Mouse (Mus musculus) heart, postnatal 10 days (tissue): ENCODE data around the gene Zdhhc12. TPM values are rescaled to one million over a fixed set of nuclear protein-coding genes. Genes with fewer than 3 reads are reported as not detected.

Experiments
- DNase-seq, 2 experiments: peaks; one replicate each; pipeline ENCODE4 v3.0.0; 2021
- intact Hi-C: fragments of 180-260 bp; cut with DNase I; formaldehyde crosslinking; loops from one replicate; pipeline ENCODE4 v1.15.1; 2025
- total RNA-seq, 2 experiments: library from RNA; stranded (reverse); gene quantifications; 2 replicates each; pipeline ENCODE4 v1.2.3; 2021

Gene Zdhhc12
- total RNA-seq, 2 experiments from 2014 or later: 7.5 to 7.8 TPM

DNA sequence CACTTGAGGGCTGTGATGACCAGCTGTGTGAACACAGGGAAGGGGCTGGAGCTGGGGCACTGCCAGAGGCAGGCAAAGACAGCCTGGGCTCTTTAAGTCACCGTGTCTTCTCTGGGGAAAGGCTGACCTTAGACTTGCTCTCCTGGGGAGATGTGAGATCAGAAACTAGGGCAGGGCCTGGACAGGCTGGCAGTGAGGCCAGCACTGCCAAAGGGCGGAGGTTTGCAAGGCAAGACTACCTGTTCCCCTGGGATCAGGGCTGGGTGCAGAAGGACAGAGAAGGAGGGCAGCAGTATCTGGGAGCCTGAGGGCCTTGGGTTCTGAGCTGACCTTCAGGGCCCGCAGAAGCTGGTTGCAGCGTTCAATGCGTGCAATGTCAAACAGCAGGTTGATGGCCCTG, 14.2 kb upstream of the Zdhhc12 start:
- DNase-seq: no peak
- intact Hi-C loops: no loop called here

DNA sequence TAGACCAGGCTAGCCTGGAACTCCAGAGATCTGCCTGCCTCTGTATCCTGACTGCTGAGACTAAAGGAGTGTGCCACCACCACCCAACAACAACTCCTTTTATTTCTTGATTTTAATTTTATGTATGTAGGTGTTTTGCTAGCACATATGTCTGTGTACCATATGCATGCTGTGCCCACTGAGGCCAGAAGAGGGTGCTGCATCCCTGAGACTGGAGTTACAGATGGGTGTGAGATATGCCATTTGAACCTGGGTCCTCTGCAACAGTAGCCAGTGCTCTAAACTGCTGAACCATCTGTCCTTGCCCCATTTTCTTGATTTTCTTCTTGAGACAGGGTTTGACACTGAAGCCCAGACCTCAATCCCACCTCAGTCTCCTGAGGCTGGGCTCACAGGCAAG, 12.9 kb upstream of the Zdhhc12 start:
- DNase-seq: peak; percentile 46 to 62
- intact Hi-C loops: no loop called here

DNA sequence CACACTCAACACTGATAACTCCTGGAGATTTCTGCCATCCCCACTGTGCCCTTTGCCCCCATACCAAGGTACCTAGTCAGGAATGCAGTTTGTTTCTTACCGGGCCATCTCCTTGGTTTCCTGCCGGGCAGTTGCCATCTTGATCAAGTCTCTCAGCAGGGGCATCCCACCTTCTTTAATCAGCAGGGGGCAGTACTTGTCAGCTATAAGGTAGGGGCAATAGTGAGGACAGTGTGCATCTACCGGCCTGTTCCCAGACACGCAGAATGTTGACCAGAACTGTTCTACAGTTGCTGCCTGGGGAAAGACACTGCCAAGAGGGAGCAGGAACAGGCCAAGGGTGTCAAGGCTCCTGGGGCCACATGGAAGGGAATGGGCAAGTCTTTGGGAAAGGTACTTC, 6.8 kb upstream of the Zdhhc12 start:
- intact Hi-C loops: loop anchor here (5.0 kb wide), 1 partner anchor 242 kb away; no protein-coding TSS in a partner anchor
- DNase-seq: no peak

DNA sequence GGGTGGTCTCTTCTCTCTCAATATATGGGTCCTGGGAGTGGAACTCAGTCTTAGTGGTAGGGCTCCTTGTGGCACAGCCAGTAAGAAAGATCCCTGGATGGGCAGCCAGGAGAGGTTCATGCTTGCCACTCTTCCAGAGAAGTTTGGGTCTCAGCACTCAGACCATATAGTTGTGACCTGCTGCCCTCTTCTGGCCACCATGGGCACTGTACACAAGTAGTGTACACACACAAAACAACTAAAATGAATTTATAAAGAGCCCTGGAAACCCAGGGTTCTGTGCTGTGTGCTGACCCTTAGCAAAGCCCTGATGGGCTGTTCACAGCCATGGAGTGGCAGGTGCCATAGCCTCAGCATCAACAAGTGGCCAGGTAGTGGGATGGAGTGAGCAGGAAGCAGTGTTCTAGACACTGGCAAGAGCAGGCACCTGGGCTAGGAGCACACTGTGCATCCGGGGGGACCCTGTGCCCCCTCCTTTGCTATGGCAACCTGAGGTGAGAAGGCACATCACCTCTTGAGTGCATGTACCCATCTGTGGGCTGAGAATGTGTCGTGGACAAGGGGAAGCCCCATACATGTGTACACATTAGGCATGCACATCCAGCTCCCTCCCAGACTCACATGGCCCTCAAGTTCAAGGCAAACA, 2.6 kb upstream of the Zdhhc12 start:
- intact Hi-C loops: loop anchor here (1.0 kb wide), 2 partner anchors 19 to 54 kb away; partner anchors contain the start of gene Pkn3
- peak; percentile 61 to 69 for DNase-seq

DNA sequence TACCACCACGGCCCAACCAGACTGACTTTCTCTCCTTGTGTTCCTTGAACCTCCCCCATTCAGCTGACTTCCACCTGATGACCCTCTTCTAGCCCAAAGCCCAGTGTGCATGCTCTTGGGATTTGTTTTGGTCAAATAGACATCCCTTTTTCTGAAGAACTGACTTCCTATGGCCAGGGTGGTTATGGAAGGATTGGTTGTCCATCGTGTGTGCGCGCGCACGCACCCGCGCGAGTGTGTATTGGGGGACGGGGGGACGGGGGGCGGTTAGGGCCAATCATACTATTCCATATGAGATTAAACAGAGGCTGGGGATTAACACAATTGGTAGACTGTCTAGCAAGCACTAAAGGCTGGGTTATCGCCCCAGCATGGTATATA, 750 bp upstream of the Zdhhc12 start:
- DNase-seq: no peak
- intact Hi-C loops: no loop called here

DNA sequence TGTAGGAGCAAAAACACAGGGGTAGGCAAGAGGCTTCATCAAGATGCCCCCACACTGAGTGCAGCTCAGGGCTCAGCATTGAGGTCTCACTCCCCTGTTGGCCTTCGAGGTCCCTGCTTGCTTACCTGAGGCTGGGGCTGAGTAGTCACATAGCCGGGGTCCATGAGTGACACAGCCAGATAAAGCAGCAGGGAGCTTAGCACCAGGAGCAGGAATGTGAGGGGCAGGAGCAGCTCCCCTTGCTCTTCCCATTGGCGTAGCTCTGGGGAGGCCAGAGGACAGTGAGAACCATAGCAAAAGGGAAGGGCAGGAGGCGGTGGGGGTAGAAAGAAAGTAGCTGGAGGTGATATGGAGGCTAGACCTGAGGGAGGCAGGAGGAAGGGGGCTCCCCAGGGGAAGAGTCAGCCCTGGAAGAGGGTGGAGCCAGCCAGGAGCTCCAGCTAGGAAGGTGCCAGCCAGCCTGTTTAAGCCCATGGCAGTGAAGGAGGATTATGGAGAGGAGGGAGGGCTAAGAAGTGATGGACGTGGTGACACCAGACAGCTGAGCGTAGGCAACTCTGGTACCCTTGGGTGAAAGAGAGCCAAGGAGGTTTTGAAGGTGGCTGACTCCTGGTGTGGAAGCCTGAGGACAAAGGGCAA, 1.0 kb downstream of the Zdhhc12 start:
- DNase-seq: no peak
- intact Hi-C loops: loop anchor here (2.0 kb wide), 1 partner anchor 14 kb away; no protein-coding TSS in a partner anchor

DNA sequence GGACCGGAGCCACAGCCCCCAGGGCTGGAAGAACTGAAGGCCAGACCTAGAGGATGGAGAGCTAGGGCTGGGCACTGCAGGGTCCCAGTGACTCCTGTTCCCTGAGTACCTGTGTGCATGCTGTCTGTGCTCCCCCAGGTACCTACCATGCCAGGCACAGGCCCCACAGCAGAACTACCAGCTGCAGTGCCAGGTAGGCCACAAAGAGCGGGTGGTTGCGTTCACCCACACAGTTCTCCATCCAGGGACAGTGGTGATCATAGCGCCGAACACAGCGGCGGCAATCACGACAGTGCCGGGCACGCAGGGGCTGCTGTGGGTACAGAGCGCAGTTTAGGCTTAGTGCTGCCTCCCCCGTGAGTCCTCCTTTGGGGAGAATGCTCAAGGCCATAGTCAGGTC, 1.9 kb downstream of the Zdhhc12 start:
- intact Hi-C loops: no loop called here
- DNase-seq: no peak

DNA sequence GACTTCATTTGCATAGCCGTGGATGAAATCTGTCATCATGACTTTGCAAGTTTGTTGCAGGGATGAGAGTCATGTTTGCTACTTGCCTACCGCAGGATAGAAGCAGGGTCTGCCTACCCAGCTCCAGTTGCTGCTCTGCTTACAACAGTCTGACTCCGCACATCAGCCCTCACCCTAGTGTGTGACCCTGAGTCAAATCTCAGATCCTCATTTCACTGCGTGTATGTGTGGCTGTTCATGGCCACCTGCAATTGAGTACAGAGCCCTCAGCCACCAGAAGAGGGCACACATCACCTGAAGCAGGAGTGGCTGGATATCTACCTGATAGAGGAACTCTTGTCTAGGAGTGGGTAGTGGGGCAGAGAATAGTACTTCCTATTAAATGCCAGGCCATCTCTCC, 6.1 kb downstream of the Zdhhc12 start:
- intact Hi-C loops: no loop called here
- no peak for DNase-seq

DNA sequence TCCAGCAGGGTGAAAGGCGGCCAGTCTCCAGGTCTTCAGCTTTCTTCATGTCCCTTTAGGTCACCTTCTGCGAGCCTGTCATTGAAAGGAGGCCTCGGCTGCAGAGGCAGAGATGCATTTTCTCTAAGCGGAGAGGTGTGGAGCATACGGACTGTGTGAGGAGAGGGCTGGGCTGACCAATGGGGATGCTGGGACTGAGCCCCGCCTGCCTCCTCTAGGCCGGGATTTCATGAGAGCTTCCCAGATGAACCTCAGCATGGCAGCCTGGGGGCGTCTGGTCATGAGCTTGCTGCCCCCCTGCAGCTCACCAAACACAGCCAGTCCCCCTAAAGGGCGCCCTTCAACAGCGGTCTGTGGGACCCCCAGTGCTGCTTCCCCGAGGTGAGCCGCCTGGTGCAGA, 8.8 kb downstream of the Zdhhc12 start:
- DNase-seq: no peak
- intact Hi-C loops: no loop called here

DNA sequence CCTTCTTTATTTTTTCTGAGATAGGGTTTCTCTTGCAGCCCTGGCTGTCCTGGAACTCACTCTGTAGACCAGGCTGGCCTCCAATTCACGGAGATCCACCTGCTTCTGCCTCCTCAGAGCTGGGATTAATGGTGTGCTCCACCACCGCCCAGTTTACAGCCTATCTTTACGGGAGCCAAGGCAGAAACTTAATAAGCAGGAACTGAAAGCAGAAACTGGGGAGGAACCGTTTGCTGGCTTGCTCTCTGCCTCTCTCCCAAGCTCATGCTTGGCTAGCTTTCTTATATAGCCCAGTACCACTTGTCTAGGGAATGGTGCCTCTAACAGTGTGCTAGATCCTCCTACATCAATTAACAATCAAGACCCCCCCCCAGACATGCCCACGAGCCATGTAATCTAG, 9.3 kb downstream of the Zdhhc12 start:
- intact Hi-C loops: no loop called here
- DNase-seq: no peak

DNA sequence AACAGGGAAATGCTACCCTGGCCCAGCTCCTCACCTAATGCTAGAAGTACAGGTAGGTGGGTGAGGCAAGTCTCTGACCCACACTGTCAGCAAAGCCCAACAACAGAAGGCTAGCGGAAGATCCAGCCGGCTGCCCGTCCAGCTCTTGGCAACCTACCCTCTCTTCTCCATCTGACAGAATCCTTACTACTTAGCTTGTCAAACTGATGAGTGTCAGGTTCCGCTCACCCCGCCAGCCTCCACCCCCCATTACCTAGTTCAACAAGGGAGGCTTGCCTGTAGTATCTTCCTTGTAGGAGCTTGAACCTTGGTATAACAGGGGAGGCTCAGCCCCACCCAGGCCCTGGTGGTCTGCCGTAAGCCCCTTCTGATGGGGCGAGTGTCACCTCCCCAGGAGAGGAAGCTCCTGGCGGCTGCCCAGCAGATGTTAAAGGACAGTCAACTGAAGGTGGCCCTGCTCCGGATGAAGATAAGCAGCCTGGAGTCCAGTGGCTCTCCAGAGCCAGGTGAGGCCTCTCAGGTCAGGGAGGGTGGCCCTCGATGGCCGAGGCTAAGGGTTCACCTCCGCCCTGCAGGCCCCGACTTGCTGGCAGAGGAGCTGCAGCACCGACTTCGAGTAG, 13.2 kb downstream of the Zdhhc12 start:
- intact Hi-C loops: no loop called here
- DNase-seq: no peak

DNA sequence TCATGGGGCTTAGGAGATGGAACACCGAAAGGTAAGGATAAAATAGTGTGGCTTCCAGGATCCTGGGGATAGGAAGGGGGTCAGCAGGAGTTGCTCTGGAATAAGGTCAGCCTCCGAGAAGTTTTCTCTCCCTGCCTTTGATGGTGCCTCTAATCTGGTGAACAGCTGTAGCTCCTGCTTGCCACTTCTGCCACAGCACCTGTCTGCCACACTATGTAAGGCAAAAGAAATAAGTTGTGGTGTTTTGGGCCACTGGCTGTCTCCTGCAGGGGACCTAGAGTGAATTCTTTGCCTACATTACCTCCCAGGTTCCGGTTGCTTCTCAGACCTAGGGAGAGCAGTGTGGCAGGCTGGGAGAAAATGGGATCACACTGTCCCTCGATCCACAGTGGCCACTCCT, 14.7 kb downstream of the Zdhhc12 start:
- no peak for DNase-seq
- intact Hi-C loops: loop anchor here (2.0 to 5.0 kb wide), 3 partner anchors 14 to 84 kb away; partner anchors contain the start of gene Zdhhc12

DNA sequence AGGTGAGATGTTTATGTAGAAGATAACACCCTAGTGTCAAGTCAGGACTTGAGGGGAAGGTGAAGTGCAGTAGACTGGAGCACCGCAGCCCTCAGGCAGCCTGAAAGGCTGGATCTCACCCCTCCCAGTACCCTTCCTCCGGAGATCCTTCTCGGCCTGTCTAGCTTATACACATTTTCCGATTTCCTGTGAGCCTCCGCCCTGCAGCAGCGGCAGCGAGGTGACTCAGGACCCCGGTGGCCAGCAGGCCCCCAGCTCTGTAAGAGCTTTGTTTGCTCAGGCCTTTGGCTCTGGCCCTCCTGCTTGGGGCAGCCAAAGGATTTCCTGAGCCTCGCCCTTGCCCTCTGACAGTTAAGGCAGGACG, 15.1 kb downstream of the Zdhhc12 start:
- intact Hi-C loops: loop anchor here (2.0 to 5.0 kb wide), 3 partner anchors 14 to 84 kb away; partner anchors contain the start of gene Zdhhc12
- DNase-seq: peak; percentile 53 to 57

DNA sequence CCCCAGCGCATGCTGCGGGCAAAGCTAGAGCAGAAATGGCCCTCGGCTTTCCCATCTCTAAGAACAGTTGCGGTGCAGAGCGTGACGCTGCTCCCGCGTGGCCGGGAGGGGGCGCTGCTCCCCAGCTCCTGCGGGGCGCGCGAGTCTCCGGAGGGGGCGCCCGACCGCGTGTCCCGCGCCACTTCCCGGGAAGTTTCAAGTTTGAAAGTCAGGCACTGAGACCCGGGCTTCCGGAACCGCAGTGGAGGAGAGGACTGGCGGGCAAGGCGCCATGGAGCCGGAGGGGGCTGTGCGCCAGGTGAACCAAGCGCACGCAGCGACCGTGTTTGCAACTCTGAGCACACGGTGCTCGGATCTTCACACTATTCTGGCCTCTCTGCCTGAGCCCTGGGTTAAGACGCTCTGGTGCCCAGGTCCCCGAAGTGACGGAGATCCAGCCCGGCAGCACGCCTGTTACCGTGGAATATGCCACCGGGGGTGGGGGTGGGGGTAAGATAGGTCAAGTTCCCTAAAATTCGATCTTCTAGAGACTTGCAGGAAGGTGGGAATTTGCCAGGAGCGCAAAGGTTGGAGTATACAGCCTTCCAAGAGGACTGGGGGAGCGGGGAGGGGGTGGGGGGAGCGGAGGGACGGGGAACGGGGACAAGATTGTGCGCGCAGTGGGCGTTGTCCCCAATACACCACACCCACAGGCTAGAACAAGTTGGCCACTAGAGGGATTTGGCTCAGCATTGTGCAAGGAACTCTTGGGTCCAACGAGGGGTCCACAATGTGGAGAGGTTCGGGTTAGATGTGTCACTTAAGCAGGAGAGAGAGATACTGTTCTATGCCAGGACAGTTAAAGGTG, 15.7 kb downstream of the Zdhhc12 start, which contains the start of gene Pkn3:
Gene Pkn3 (plus strand): TSS at position 183 of the 847 bp plus-strand sequence.
- intact Hi-C loops: loop anchor here (1.0 to 5.0 kb wide), 4 partner anchors 15 to 85 kb away; partner anchors contain the start of gene Zdhhc12
- peak; percentile 90 to 93 for DNase-seq

DNA sequence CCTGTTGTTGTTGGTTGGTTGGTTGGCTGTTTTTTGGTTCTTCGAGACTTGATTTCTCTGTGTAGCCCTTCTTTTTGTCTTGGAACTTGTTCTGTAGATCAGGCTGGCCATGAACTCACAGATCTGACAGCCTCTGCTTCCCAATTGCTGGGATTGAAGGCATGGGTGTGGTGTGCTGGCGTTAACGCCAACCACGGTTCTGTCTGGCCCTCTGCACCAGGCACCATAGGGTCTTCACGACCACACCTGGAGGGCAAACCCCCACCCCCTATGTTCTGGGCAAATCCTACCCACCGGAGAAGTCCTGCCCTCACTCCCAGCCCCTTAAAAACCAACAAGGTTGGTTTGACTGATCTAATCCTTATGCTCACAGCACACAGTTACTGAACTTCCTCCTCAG, 16.5 kb downstream of the Zdhhc12 start:
- intact Hi-C loops: loop anchor here (1.0 to 5.0 kb wide), 3 partner anchors 19 to 85 kb away; no protein-coding TSS in a partner anchor
- no peak for DNase-seq

DNA sequence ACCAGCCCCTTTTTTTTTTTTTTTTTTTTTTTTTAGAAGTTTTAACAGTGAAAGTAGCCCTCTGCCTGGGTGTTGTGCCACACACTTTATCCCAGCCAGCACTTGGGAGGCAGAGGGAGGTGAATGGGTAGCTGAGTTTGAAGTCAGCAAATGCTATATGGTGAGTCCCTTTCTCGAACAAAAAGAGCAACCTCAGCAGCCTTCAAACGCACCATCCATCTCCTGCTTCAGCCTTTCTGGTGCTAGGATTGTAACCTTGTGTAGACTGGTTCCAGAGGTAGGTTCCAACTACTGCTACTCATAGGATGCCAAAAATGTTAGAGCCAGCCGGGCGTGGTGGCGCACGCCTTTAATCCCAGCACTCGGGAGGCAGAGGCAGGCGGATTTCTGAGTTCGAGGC, 17.0 kb downstream of the Zdhhc12 start:
- DNase-seq: no peak
- intact Hi-C loops: loop anchor here (5.0 kb wide), 2 partner anchors 34 to 86 kb away; no protein-coding TSS in a partner anchor

DNA sequence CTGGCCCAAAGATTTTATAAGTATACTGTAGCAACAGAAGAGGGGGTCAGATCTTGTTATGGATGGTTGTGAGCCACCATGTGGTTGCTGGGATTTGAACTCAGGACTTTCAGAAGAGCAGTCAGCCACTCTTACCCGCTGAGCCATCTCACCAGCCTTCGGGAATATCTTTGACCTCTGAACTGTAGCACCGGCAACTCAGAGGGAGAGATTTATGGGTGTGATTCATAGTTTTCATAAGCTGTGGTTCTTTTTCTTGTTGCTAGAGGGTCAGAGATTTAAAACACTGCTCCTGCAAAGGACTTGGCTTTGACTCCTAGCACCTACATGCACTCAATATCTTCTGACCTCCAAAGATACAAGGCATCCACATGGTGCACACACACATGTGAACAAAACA, 17.8 kb downstream of the Zdhhc12 start:
- intact Hi-C loops: loop anchor here (5.0 kb wide), 2 partner anchors 33 to 87 kb away; no protein-coding TSS in a partner anchor

DNA sequence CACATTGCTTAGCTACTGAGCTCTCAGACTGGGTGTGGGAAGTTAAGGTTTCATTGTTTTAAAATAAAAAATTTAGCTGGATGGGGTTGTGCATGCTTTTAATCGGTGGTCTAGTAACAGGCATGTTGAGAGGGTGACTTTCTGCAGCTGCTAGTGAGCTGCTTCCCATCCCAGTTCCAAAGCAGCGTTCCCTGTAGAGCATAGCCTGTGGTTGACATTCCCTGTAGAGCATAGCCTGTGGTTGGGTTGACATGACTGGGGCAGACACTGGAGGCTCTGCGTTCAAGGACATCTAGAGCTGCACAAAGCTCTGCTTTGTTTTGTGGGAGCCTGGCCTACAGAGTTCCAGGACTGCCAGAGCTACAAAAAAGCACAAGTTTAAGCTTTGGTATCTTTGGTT, 20.2 kb downstream of the Zdhhc12 start:
- no peak for DNase-seq
- intact Hi-C loops: no loop called here

More for the DNA sequence above, 17.8 kb downstream of the Zdhhc12 start:
- DNase-seq: no peak

DNA sequence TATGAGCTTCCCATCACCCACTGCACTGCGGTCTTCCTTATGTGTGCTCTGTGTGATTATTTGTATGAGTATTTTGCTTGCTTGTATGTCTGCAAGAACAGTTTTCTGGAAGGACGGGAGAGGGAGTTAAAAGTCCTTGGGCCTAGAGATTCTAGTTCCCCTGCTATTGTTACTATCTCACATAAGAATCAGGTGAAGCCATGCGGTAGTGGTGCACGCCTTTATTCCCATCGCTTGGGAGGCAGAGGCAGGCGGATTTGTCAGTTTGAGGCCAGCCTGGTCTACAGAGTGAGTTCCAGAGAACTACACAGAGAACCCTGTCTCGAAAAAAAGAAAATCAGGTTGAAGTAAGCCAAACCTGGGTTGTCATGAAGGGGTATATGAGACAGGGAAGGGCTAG, 20.6 kb downstream of the Zdhhc12 start:
- intact Hi-C loops: no loop called here
- no peak for DNase-seq

DNA sequence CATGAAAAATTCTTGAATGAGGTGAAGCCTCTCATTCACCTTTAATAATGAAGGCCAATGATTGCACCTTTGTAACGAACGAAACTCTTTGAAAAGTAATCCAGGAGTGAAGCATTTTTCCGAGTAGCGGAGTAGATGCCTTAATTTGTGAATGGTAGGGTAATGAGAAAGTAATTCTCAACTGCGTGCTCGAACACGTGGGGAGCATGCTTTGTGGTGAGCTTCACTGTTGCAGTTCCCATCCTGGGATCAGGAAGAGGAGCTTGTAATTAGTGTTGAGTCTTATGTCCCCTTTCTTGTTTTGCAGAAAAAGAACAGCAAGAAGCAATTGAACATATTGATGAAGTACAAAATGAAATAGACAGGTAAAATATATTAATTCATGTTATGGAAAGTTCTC, 25.5 kb downstream of the Zdhhc12 start:
- intact Hi-C loops: no loop called here
- no peak for DNase-seq
